Mouse (Mus musculus): ENCODE data around the gene Ggact.

DNA sequence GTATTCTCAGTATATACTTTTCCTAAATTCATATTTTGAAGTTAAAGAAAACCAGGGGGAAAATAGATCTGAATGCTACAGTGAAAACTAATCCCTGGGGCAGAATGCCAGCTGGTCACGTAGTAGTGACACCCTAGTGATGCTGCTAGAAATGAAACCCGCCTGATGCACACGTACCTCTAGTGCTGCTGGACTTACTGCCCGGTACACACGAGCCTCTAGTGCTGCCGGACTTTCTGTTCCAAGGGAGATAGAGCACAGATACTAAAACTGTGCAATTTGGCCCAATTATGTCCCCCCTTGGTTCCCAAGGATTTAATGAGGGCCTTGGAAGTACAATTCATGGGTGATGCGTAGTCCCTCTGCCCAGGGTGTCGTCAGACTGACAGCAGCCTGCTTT, 38.5 kb downstream of the Ggact start:
- TF ChIP-seq CTCF (IDR thresholded peaks at IDR 0.05; ENCODE audit: control insufficient read depth, insufficient read depth, insufficient replicate concordance, low read depth, low read length) (no peak), POLR2A (IDR thresholded peaks at IDR 0.05; ENCODE audit: control insufficient read depth, low read depth, low read length) (no peak)

Measured in testis, adult 2 months (tissue).